Mouse (Mus musculus) intestine, embryonic 14.5 days (tissue): ENCODE results near the gene Brd3os. TPM values are rescaled to one million over a fixed set of nuclear protein-coding genes. Genes with fewer than 3 reads are reported as not detected.

Experiments
- microRNA-seq: library from miRNA; unstranded; fragments of <30 nt; microRNA quantifications from one replicate; pipeline ENCODE4, GENCODE M21; 2016
- polyA plus RNA-seq: library from polyadenylated mRNA; unstranded; fragments of >200 nt; fragmentation: Nextera tagmentation; extraction: Ambion mirVana; gene quantifications from 2 replicates; pipeline ENCODE4 v1.2.1, GENCODE M21; 2014

Brd3os gene
- polyA plus RNA-seq, 1 experiment from 2014 or later: 7.7 TPM

Small RNA genes within 50 kb of the gene (microRNA-seq; reads per million reads assigned to microRNA genes)
- not detected for gene Gm24049
- gene Mir7578: not detected

Other genes starting within 250 kb of the Brd3os start
- gene Sardh, start 194.0 kb upstream of the Brd3os start, polyA plus RNA-seq: 10.8 and 13.1 TPM in 2 replicates
- gene Vav2, start 15.3 kb upstream of the Brd3os start, polyA plus RNA-seq: 7.2 and 7.5 TPM in 2 replicates
- 122 and 138 TPM in 2 replicates for gene Brd3, start 65.3 kb downstream of the Brd3os start, polyA plus RNA-seq
- gene Wdr5, start 72.8 kb downstream of the Brd3os start, polyA plus RNA-seq: 58.3 and 61.7 TPM in 2 replicates
- 8.3 and 9.2 TPM in 2 replicates for gene Rxra, start 234.1 kb downstream of the Brd3os start, polyA plus RNA-seq